Mouse (Mus musculus): Measurements from ENCODE around the gene Tstd2. TPM values are rescaled to one million over a fixed set of nuclear protein-coding genes. Genes with fewer than 3 reads are reported as not detected.

The Tstd2 gene
- polyA plus RNA-seq, 1 experiment from 2014 or later, result 21.6 TPM

Other genes with a start within 250 kb of the Tstd2 start
- gene Ccdc180, start 248.4 kb downstream of the Tstd2 start, polyA plus RNA-seq (2014; fragmentation: Nextera tagmentation; extraction: Ambion mirVana), result 0.40 and 0.59 TPM in 2 replicates
- gene Tdrd7, start 173.4 kb downstream of the Tstd2 start, polyA plus RNA-seq (2014; fragmentation: Nextera tagmentation; extraction: Ambion mirVana), result 32.6 and 36.4 TPM in 2 replicates
- gene Tmod1, start 99.8 kb downstream of the Tstd2 start, polyA plus RNA-seq (2014; fragmentation: Nextera tagmentation; extraction: Ambion mirVana), result 1.9 TPM in 2 replicates
- 75.6 and 84.9 TPM in 2 replicates for gene Ncbp1, start 81 bp downstream of the Tstd2 start, polyA plus RNA-seq (2014; fragmentation: Nextera tagmentation; extraction: Ambion mirVana)
- gene Xpa, start 57.6 kb upstream of the Tstd2 start, polyA plus RNA-seq (2014; fragmentation: Nextera tagmentation; extraction: Ambion mirVana), result 24.9 and 29.0 TPM in 2 replicates
- gene Foxe1, start 204.9 kb upstream of the Tstd2 start, polyA plus RNA-seq (2014; fragmentation: Nextera tagmentation; extraction: Ambion mirVana), result not detected in 2 replicates

Measured in hindbrain, embryonic 14.5 days (tissue).